Mouse (Mus musculus) T-helper 17 cell (primary cell): ENCODE results near the gene Mrps26.
"Not testable (repeated sequence)": the region's sequence is repeated elsewhere in the genome, so short reads cannot be mapped to it uniquely, and the experiment has no call there.

Experiments
- in situ Hi-C, 2 experiments: fragments of 300-600 bp; cut with MboI, MseI; formaldehyde crosslinking; loops; 1 replicate in 1 of 2; 2 replicates in 1 of 2; pipeline ENCODE4 v1.15.1; 2025; ENCODE audit warnings: high pct_unique_total_duplicates in 2 of 2

Mrps26 gene

DNA sequence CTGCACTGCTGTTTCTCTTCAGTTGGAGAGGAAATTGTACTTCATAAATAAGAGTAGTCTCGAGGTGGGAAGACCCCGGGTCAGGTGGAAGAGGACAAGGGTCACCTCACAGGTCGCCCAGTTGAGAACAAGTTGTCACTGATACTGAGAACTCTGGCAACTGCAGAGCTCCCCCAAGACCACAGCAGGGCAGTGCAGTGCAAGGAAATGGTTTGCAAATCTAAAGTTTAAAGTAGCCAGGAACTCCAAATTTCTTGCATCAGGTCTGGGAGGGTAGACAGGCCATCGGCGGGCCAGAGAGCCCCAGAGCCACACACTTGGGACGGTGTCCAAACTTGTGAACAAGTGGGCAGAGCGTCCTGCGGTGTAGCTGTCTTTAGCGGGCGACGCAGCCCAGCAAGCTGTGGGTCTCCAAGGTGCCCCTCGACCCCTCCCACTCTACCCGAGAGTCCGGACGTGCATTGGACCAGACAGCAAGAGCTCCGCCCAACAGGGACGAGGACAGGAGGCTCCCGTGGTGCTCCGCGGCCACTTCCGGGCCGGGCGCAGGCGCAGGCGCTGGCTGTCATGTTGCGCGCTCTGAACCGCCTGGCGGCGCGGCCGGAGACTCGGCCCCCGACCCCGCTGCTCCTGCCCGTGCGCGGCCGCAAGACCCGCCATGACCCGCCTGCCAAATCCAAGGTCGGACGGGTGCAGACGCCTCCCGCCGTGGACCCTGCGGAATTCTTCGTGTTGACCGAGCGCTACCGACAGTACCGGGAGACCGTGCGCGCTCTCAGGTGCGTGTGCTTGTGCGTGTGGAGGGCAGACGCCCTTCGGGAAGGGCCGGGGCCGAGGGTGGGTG lies at the start of gene Mrps26:
Gene Mrps26 (plus strand): TSS at position 531 of the 844 bp plus-strand sequence.
- in situ Hi-C loops, result no loop called here

DNA sequence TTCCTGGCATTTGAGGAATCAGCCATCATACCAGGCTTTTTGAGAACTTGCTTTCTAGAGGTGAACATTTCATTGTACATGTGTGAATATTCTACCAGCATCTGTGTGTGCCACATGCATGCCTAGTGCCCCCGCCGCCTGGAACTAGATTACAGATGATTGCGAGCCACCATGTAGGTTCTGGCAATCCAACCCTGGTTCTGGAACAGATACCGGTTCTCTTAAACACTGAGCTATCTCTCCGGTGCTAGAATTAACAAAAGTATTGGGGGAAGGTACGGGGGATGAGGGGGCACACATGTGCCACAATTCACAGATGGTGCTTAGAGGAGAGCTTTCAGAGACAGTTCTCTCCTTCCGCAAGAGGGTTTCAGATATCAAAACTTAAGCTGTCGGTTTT lies 49.6 kb upstream of the Mrps26 start:
- in situ Hi-C loops, result no loop called here

DNA sequence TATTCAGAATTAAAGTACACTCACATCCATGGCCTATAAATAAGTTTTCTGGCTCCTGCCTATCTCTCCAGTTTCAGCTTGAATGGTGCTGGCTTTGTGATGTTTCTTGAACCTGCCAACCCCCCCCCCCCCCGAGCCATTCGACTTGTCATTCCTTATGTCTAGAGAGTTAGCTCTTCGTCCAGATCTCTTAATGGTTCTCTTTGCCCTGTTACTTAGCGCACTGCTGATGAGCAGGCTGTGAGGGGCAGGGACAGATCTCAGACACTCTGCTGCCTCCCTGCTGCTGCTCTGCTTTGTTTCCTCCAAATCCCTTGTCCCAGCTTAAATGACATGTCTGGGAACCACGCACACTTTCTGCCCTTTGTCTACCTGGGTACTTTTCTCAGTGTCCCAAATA lies 47.8 kb upstream of the Mrps26 start:
- in situ Hi-C loops, result no loop called here

DNA sequence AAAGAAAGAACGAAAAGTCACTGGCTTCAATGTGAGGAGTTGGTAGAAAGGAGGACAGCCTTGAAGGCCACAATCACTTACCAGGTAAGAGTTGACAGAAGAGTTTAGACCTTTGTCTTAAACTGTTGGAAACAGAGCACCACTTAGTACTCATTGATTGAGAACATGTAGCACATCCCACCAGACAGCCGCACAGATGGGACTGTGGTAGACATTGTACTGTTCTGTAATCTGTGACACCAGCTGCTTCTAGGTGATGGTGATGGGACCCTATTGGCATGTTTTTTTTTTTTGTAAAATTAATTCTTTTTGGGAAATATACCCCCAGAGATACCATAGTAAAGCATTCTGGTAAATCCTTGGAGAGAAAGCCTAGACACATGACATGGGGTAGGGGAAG lies 41.6 kb upstream of the Mrps26 start:
- in situ Hi-C loops, result no loop called here

DNA sequence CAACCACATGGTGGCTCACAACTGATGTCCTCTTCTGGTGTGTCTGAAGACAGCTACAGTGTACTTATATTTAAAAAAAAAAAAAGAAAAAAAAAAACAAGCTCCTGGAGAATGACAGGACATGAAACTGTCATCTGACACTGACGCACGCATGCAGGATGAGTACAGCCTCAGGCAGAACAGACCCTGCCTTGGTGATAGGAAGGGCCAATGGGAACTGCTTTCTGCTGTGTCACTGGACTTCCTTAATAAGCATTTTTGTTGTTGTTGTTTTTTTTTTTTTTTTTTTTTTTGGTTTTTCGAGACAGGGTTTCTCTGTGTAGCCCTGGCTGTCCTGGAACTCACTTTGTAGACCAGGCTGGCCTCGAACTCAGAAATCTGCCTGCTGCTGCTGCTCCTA lies 38.1 kb upstream of the Mrps26 start:
- in situ Hi-C loops, result not testable (repeated sequence)

DNA sequence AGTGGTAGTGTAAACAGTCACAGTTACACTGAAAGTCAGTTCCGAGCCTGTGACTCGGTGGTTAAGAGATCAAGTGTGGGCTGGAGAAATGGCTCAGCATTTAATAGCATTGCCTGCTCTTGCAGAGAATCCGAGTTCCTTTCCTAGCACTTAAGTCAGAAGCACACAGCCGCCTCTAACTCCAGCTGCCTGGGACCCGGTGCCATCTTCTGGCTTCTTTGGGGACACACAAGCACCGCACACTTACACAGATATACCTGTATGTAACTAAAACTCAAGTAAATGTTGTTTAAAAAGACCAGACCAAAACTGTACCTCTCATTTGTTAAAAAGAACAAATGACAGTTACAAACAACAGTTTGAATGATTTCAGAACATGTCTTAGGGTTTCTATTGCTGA lies 35.1 kb upstream of the Mrps26 start:
- in situ Hi-C loops, result no loop called here

DNA sequence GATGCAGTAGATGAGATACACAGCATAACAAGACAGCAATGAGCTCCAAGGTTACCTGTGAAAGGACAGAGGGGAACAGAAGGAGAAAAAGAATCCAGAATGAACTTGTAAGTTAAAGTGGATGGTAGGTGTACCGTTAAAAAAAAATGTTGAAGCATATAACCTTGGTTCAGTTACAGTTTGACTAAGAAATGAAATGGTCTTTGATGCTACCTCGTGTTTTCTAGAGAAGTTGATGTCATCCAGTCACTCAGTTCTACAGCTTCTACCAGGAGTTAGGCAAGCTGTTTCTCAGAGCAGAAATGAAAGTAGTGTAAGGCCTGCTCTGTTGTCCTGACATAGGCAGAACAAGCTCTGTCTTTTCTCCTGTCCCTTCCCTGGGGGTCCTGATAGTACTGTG lies 34.3 kb upstream of the Mrps26 start:
- in situ Hi-C loops, result no loop called here

DNA sequence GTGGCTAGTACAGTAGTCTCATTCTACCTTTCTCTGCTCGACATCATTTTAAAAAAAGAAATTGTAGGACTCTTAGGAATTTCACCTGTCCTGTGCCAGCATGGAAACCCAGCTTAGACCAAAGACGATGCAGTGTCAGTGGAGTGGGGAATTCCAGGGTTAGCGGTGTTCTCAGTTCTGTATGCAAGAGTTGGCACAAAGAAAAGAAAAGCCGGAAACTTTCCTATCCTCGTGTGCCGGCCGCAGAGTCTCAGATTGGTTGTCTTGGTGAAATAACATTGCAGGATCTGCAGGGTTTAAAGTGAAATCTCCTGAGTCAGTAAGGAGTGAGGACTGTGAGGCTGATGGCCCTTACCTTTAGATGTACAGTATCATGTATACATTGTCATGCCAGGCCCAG lies 33.6 kb upstream of the Mrps26 start:
- in situ Hi-C loops, result loop anchor here in 1 of 2 experiments (5.0 kb wide), 1 partner anchor 78 kb away; the partner anchor contains the start of gene Ptpra

DNA sequence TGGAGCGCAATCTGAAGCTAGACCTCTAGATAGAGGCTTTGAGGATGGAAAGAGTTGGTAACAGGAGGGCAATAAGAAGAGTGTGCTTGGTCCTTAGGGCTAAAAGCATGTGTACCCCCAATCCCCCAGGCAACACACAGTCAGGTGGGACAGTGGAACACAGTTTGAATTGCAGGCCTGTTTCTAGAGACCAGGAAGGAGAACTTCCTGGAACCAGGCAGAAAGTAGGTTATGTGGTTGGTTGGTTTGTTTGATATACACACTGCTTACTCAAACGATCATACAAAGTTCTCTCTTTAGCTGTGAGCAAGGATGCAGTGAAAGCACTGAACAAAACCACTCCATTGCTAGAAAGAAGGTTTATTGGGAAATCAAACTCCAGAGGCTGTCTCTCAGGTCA lies 31.3 kb upstream of the Mrps26 start:
- in situ Hi-C loops, result loop anchor here in 1 of 2 experiments (5.0 kb wide), 1 partner anchor 80 kb away; the partner anchor contains the start of gene Ptpra

DNA sequence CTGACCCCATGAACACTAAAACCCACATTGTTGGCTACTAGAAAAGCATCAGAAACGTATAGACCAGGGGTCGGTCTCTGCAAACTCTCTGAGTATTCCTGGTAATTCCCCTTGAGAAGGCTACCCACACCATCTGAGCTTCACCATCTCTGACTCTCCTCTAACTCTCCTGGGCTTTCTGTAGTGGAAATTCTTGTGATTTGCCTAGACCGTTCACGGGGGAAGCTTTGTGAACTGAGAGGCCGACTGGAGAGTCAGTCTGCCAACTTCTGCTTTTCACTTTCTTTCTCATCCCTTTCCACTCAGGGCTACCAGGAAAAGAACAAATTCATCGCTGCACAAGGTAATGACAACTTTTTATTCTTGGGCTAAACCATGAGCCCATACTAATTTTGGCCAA lies 28.5 kb upstream of the Mrps26 start:
- in situ Hi-C loops, result no loop called here

DNA sequence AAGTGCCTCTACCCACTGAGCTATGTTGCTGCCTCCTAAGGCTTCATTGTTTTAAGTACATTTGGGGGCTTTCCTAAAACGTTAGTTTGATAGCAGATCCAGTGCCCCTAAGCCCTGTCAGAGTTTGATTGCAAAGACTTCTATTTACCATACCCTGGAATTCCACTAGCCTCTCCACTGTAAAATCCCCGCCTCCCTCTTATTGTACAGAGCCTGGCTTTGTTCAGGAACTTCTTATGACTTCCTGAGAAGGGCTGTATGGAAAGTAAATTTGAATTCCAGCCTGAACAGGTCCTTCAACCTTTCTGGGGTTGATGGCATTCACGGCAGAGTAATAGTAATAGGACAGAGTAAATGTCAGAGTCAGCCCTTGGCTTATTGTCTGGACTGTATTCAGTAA lies 26.7 kb upstream of the Mrps26 start:
- in situ Hi-C loops, result no loop called here

DNA sequence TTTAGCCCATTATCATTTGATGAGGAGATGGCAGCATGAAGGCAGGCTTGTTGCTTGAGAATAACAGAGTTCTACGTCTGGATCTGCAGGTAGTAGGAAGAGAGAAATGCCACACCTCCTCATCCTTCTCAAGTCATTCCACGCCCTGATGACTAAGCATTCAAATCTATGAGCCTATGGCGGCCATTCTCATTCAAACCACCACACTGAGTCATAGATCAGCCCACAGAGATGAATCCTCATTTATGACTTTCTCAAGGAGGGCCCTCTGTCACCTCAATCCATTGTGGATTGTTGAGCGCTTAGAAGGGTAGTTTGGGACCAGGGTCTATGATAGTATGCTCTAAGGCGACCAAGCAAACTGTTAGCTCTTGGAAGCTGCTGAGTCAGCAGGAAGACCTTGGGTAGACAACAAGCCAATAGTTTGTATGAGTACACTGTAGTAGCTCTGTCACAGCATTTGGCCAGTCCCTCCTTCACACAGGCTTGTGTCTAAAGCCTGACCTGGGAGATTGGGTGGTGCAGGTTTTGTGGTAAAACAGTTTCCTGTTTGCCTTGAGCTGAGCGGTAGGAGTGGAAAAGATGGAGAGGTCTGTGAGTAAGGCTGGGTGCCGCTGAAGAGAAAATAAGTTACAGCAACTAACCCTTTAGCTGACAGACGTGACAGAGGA lies 24.5 kb upstream of the Mrps26 start:
- in situ Hi-C loops, result no loop called here

DNA sequence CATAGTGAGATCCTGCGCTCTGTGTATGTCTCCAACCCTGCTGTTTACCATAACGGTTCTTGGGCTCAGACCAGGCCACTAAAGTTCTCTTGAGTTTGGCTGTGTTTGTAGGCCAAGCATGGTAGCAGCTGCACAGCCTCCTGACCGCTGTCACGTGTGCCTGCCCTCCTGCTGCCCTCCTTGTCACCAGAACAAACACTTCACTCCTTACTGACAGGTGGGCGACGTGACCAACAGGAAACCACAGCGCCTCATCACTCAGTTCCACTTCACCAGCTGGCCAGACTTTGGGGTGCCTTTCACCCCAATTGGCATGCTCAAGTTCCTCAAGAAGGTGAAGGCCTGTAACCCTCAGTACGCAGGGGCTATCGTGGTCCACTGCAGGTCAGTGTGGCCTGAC lies 23.3 kb upstream of the Mrps26 start:
- in situ Hi-C loops, result no loop called here

DNA sequence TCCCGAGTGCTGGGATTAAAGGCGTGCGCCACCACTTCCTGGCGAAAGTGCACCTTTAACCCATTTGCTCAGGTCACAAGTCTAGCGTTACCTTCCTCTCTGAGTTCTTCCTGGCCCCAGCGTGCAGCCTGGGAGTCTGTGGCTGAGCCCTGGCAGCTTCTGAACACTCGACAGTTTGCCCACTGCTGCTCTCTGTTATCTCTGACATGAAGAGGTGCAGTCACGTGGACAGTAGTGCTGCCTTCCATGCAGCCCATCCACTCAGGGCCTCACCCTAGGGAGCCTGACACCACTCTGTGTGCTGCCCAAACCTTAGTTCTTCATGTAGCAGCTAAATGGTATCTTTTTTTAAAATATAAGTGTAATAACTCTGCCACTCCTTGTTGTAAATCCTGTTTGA lies 16.6 kb upstream of the Mrps26 start:
- in situ Hi-C loops, result no loop called here

DNA sequence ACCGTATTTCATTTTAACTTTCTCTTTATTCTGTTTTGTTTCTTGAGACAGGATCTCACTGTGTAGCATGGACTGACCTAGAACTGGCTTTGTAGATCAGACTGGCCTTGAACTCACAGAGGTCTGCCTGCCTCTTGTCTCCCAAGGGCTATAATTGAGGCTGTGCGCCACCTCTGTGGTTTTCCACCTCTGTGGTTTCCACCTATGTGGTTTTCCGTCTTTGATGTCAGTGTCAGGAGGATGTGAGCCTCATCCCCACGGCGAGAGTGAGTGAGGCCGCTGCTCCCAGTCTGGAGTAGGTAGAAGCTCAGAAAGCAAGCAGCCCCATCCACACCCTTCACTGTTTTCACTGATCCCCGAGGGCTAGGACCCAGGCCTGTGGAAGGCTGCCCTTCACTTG lies 8.7 kb upstream of the Mrps26 start:
- in situ Hi-C loops, result loop anchor here in 1 of 2 experiments (10.0 kb wide), 1 partner anchor 120 kb away; no protein-coding TSS in a partner anchor

DNA sequence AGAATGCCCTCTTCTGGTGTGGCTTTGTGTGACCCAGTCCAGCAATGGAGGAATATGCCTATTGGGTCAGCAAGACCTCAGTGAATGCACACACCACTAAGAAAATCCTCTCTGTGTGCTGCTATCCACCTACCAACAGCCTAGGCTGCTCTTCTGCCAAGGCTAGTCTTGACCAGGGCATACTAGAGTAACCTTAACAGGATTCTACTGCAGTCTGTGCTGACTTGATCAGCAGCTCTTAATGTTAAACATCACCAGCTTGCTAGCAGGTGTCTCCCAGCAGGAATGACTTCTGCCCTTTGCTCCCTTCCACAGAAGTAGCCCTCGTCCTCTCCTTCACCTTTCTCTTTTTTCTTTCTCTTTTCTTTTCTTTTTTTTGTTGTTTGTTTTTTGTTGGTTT lies 7.2 kb upstream of the Mrps26 start:
- in situ Hi-C loops, result loop anchor here in 1 of 2 experiments (10.0 kb wide), 1 partner anchor 121 kb away; no protein-coding TSS in a partner anchor

DNA sequence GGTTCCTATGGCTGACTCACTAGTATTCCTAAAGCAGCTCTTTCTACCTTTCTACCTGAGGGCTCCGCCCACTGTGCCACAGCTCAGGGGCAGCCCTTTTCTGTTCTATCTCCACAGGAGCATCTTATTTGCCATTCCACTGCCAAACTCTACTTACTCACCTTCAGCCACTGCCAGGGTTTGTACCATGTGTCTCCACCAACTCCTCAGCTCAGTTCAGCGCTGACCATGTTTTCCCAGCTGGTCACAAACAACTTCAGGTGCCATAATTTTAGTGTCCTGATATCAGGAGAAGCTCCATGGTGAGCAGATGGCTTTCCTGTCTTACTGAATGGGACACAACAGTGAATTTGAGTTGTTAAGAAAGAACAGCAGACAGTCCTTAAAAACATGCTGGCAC lies 6.1 kb upstream of the Mrps26 start:
- in situ Hi-C loops, result loop anchor here in 1 of 2 experiments (10.0 kb wide), 1 partner anchor 123 kb away; no protein-coding TSS in a partner anchor

DNA sequence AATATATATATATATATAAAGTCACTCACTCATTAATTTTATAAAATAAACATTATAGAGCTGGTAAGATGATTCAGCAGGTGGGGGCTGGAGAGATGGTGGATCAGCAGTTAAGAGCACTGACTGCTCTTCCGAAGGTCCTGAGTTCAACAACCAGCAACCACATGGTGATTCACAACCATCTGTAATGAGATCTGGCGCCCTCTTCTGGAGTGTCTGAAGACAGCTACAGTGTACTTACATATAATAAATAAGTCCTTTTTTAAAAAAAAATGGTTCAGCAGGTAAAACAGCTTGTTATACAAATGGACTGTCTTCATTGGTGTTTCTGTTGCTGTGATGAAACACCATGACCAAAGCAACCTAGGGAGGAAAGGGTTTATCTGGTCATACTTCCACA lies 5.5 kb upstream of the Mrps26 start:
- in situ Hi-C loops, result loop anchor here in 1 of 2 experiments (10.0 kb wide), 1 partner anchor 123 kb away; no protein-coding TSS in a partner anchor

DNA sequence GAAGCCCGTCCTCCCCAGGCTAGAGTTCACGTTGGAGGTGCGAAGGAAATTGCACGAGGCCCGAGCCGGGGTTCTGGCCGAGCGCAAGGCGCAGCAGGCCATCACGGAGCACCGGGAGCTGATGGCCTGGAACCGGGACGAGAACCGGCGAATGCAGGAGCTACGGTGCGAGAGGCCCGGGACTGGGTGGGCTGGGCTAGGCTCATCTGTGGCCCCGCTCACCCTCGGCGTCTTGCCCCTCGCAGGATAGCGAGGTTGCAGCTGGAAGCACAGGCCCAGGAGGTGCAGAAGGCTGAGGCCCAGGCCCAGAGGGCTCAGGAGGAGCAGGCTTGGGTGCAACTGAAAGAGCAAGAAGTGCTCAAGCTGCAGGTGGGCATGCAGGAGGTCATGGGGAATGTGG lies 521 bp downstream of the Mrps26 start:
- in situ Hi-C loops, result no loop called here

DNA sequence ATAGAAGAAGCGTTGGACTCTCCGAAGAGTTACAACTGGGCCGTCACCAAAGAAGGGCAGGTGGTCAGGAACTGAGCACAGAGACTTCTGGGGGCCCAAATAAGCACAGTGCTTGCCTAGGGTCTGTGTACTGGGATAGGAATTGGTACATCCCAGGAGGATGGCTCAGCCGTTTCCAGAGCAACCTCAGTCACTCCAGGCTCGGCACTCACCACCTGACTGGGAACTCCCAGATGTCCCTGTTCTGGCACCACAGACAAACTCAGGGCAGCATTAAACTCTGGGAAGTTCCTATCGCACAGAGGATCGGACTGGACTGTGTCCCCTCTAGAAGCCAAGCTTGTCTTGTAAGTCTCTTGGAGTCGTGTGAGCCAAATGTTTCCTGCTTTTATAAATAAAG lies 1.4 kb downstream of the Mrps26 start:
- in situ Hi-C loops, result no loop called here

DNA sequence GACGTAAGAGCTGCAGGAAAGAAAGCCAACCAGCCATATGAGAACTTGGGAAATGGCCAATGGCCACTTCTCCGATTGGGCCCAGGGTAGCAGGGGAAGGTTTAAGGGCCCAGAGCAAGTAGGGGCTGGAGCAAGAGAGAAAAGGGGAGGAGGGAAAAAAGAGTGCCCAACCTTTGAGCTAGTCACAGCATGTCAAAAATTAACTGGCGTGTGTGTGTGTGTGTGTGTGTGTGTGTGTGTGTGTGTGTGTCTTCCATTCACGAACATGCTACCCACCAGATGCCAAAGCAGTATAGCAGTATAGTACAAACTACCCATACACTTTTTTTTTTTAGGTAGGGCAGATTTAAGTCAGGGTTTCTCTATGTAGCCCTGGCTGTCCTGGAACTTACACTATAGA lies 5.4 kb downstream of the Mrps26 start:
- in situ Hi-C loops, result no loop called here

DNA sequence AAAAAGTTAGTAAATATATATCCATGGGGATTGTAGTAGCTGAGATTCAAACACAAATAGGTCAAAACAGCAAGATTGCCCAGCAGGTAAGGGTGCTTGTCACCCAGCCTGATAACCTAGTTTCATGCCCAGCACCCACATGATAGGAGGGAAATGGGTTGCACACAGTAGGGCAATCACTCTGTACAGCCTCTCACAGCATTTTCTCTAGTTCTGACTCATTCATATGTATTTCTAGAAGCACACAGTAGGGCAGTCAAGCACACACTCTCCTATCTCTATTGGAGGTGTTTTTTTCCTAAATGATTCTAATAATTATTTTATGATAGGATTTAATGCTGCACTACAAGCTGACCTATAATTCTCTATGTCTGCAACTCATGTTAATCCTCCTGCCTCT lies 6.4 kb downstream of the Mrps26 start:
- in situ Hi-C loops, result loop anchor here in 1 of 2 experiments (5.0 kb wide), 1 partner anchor 288 kb away; the partner anchor contains the start of gene Idh3b
